Mouse (Mus musculus) C2C12 (cell line): Measurements from ENCODE around the gene Phlda2.

Experiments used
- CEBPB ChIP-seq: IDR thresholded peaks from one replicate; pipeline ENCODE4 v1.6.1; 2011; ENCODE audit warnings: low read depth, mild to moderate bottlenecking, control low read depth, moderate library complexity
- CTCF ChIP-seq: IDR thresholded peaks from one replicate; pipeline ENCODE4 v1.5.1; 2011; ENCODE audit not compliant: control insufficient read depth, insufficient read depth, insufficient read length
- MAX ChIP-seq: IDR thresholded peaks from one replicate; pipeline ENCODE4 v1.6.1; 2011; ENCODE audit warnings: mild to moderate bottlenecking, control low read depth
- MYOD1 ChIP-seq: IDR thresholded peaks from one replicate; pipeline ENCODE4 v1.6.1; 2011; ENCODE audit warnings: low read depth; ENCODE audit not compliant: control insufficient read depth, insufficient read length
- USF1 ChIP-seq: IDR thresholded peaks from one replicate; pipeline ENCODE4 v1.6.1; 2011; ENCODE audit warnings: low read depth, mild to moderate bottlenecking, control low read depth, moderate library complexity

DNA sequence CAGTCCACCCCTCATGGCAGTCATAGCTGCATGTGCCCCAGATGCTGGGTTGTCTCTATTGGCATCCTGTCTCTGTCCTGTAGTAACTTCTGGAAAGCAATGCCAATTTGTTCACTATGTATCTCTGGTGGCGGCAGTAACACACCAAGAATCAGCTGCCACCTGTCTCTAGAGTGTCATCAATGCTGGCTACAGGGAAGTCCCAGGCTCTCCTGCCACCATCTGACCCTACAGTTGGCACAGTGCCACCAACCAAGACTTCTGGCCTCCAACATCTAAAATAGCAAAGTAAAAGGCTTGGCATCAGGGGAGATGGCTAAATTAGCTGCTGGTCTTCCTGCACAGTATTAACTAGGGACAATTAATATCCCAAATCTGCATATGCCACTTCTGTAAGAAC lies 29.5 kb upstream of the Phlda2 start:
- TF ChIP-seq CTCF (no peak), MAX (no peak), MYOD1 (no peak), USF1 (no peak), CEBPB (no peak)
